Mouse (Mus musculus): ENCODE results near the gene Psmd4.
"Not testable (repeated sequence)": the region's sequence is repeated elsewhere in the genome, so short reads cannot be mapped to it uniquely, and the experiment has no call there.

The Psmd4 gene

GRCm38 (mm10) chr3:95025202-95025601 lies 17.2 kb downstream of the Psmd4 start:
- CTCF ChIA-PET = no interaction called here

GRCm38 (mm10) chr3:95024551-95024950 lies 17.9 kb downstream of the Psmd4 start:
- CTCF ChIA-PET = no interaction called here

GRCm38 (mm10) chr3:95020956-95021355 lies 21.5 kb downstream of the Psmd4 start:
- CTCF ChIA-PET = not testable (repeated sequence)

GRCm38 (mm10) chr3:95018741-95019140 lies 23.7 kb downstream of the Psmd4 start:
- CTCF ChIA-PET = interaction anchor here (0.5 to 1.0 kb wide), 3 partner anchors 8 to 438 kb away, joined by 3 to 4 read pairs (median 4); no protein-coding TSS in a partner anchor

- CTCF ChIA-PET = no interaction called here
Measured at GRCm38 (mm10) chr3:95016532-95017056, 25.8 kb downstream of the Psmd4 start.

- CTCF ChIA-PET = interaction anchor here (0.6 to 0.7 kb wide), 2 partner anchors 18 to 38 kb away, joined by 3 read pairs; no protein-coding TSS in a partner anchor
Measured at GRCm38 (mm10) chr3:95015891-95016531, 26.4 kb downstream of the Psmd4 start.

GRCm38 (mm10) chr3:95015337-95015872 lies 27.0 kb downstream of the Psmd4 start, which contains the start of gene Zfp687:
Gene Zfp687, minus strand, starts transcription at chr3:95015448.
- CTCF ChIA-PET = interaction anchor here (0.6 to 0.7 kb wide), 2 partner anchors 18 to 39 kb away, joined by 3 read pairs; no protein-coding TSS in a partner anchor

- CTCF ChIA-PET = interaction anchor here (0.5 kb wide), 1 partner anchor 1712 kb away, joined by 4 read pairs; no protein-coding TSS in a partner anchor
Measured at GRCm38 (mm10) chr3:95014428-95015151, 27.8 kb downstream of the Psmd4 start.

- CTCF ChIA-PET = interaction anchor here (0.5 kb wide), 1 partner anchor 1713 kb away, joined by 4 read pairs; no protein-coding TSS in a partner anchor
Measured at GRCm38 (mm10) chr3:95013699-95014427, 28.6 kb downstream of the Psmd4 start.

- CTCF ChIA-PET = no interaction called here
Measured at GRCm38 (mm10) chr3:95012982-95013381, 29.4 kb downstream of the Psmd4 start.

- CTCF ChIA-PET = no interaction called here
Measured at GRCm38 (mm10) chr3:95010396-95010795, 32.0 kb downstream of the Psmd4 start.

- CTCF ChIA-PET = no interaction called here
Measured at GRCm38 (mm10) chr3:95007706-95008105, 34.7 kb downstream of the Psmd4 start.

- CTCF ChIA-PET = no interaction called here
Measured at GRCm38 (mm10) chr3:95005651-95006050, 36.8 kb downstream of the Psmd4 start.

- CTCF ChIA-PET = interaction anchor here (0.6 kb wide), 1 partner anchor 438 kb away, joined by 3 read pairs; no protein-coding TSS in a partner anchor
Measured at GRCm38 (mm10) chr3:95003273-95003672, 39.1 kb downstream of the Psmd4 start.

GRCm38 (mm10) chr3:95002569-95002968 lies 39.8 kb downstream of the Psmd4 start:
- CTCF ChIA-PET = interaction anchor here (0.6 kb wide), 1 partner anchor 439 kb away, joined by 3 read pairs; no protein-coding TSS in a partner anchor

GRCm38 (mm10) chr3:94996946-94997345 lies 45.5 kb downstream of the Psmd4 start:
- CTCF ChIA-PET = interaction anchor here (0.8 to 2.5 kb wide), 2 partner anchors 23 to 49 kb away, joined by 4 to 9 read pairs; partner anchors contain the start of gene Pi4kb

GRCm38 (mm10) chr3:94989159-94989761 lies 53.2 kb downstream of the Psmd4 start:
- CTCF ChIA-PET = no interaction called here

GRCm38 (mm10) chr3:94987578-94987977 lies 54.8 kb downstream of the Psmd4 start:
- CTCF ChIA-PET = no interaction called here

- CTCF ChIA-PET = no interaction called here
Measured at GRCm38 (mm10) chr3:94985513-94985912, 56.9 kb downstream of the Psmd4 start.

- CTCF ChIA-PET = no interaction called here
Measured at GRCm38 (mm10) chr3:94984312-94984711, 58.1 kb downstream of the Psmd4 start.
